ENCODE assay signal across 16 mouse cellular contexts in genomic region chr10:117389904-117390875, GRCm38 (mm10). TPM values are rescaled to one million over a fixed set of nuclear protein-coding genes. Genes with fewer than 3 reads are reported as not detected.
DNase-seq lines count a peak whose midpoint lies in the region; ATAC-seq and TF ChIP-seq lines count a peak whose summit lies in the region.
"Had no signal": no experiment of that assay in that cellular context is flagged by ENCODE, and none has a peak within 500 bp of the region (broad histone marks: within the 10 kb centered on the region; RNA-seq: fewer than 3 reads in every experiment).

No protein-coding gene starts in this region.

- intact Hi-C loops in heart, postnatal 25 days (cut with DNase I): no loop called here

- no peak overlapping the region for H3K4me2 ChIP-seq in midbrain, embryonic 12.5 days (replicated peaks)
- no peak overlapping the region for H3K4me2 ChIP-seq in midbrain, postnatal 0 days (ENCODE audit: low read depth, low read length, poor library complexity, severe bottlenecking)
- H3K4me2 ChIP-seq: heart, embryonic 12.5 days; lung, embryonic 15.5 days had no signal

- TF ChIP-seq CTCF in midbrain, postnatal 0 days (IDR thresholded peaks at IDR 0.05): no peak

- H3K36me3 ChIP-seq in midbrain, embryonic 12.5 days: no peaks in the 10 kb centered on the region
- H3K36me3 ChIP-seq in midbrain, postnatal 0 days (ENCODE audit: insufficient read depth, low read length): no peaks in the 10 kb centered on the region
- H3K36me3 ChIP-seq: heart, embryonic 12.5 days; limb, embryonic 10.5 days; lung, embryonic 15.5 days had no signal

- ATAC-seq in midbrain, embryonic 12.5 days (ENCODE audit: low FRiP score, low read depth): peak; percentile 64; the same call in 1 of the 2 replicates
- no peak for ATAC-seq in midbrain, postnatal 0 days (ENCODE audit: low FRiP score)
- ATAC-seq: forebrain, embryonic 14.5 days had no signal

- no peaks in the 10 kb centered on the region for H3K9me3 ChIP-seq in midbrain, embryonic 12.5 days
- H3K9me3 ChIP-seq in midbrain, postnatal 0 days (ENCODE audit: low read length): no peaks in the 10 kb centered on the region
- H3K9me3 ChIP-seq: heart, embryonic 12.5 days; limb, embryonic 10.5 days; lung, embryonic 15.5 days had no signal

- peaks cover 10% of the 10 kb centered on the region for H3K4me1 ChIP-seq in midbrain, embryonic 12.5 days
- no peaks in the 10 kb centered on the region for H3K4me1 ChIP-seq in midbrain, postnatal 0 days (ENCODE audit: insufficient read depth, low read length)
- H3K4me1 ChIP-seq: heart, embryonic 12.5 days had no signal

- H3K9ac ChIP-seq in midbrain, embryonic 12.5 days (replicated peaks): no peak overlapping the region
- no peak overlapping the region for H3K9ac ChIP-seq in midbrain, postnatal 0 days (replicated peaks; ENCODE audit: low read length, poor library complexity, severe bottlenecking)
- H3K9ac ChIP-seq: heart, embryonic 12.5 days; lung, embryonic 15.5 days had no signal

- H3K27me3 ChIP-seq in midbrain, embryonic 12.5 days: peaks cover 7% of the 10 kb centered on the region
- no peaks in the 10 kb centered on the region for H3K27me3 ChIP-seq in midbrain, postnatal 0 days (ENCODE audit: insufficient read depth, low read length)
- H3K27me3 ChIP-seq: lung, embryonic 15.5 days had no signal

- peak; percentile 76 for DNase-seq in heart, adult 11 months
- no peak for DNase-seq in heart, postnatal 25 days (ENCODE audit: low spot score)
- DNase-seq in midbrain, postnatal 0 days (ENCODE audit: low spot score): no peak
- peak; percentile 92 for DNase-seq in adipocyte (ENCODE audit: low spot score)
- peak; percentile 16 for DNase-seq in mesoderm, embryonic 11.5 days (ENCODE audit: low read depth, low spot score)
- no peak for DNase-seq in gastrocnemius, postnatal 10 days
- DNase-seq in urinary bladder, postnatal 10 days (ENCODE audit: low spot score): no peak
- DNase-seq: B cell, adult 2 months; cerebellum, postnatal 36 days; kidney, postnatal 25 days; spleen, adult 18-20 months had no signal

- WGBS in midbrain, embryonic 12.5 days: 60% methylated on average over 31 of the region's 31 CpGs
- WGBS in midbrain, postnatal 0 days: 58% methylated on average over 31 of the region's 31 CpGs

- no peak overlapping the region for H3K27ac ChIP-seq in midbrain, embryonic 12.5 days (replicated peaks)
- no peak overlapping the region for H3K27ac ChIP-seq in midbrain, postnatal 0 days (ENCODE audit: low read depth, low read length)
- H3K27ac ChIP-seq: limb, embryonic 10.5 days; lung, embryonic 15.5 days had no signal

- H3K4me3 ChIP-seq in midbrain, embryonic 12.5 days: no peak overlapping the region
- no peak overlapping the region for H3K4me3 ChIP-seq in midbrain, postnatal 0 days (ENCODE audit: low read depth, low read length)
- H3K4me3 ChIP-seq: heart, embryonic 12.5 days; limb, embryonic 10.5 days; lung, embryonic 15.5 days had no signal

RNA-seq across cellular contexts. Expression of gene Cpsf6, which starts 10.4 kb away (rescaled TPM):
- 10 to 100 TPM; 27.9 to 35.2 TPM for total RNA-seq in heart, postnatal 25 days (2021)
- polyA plus RNA-seq in midbrain, embryonic 12.5 days (2016; fragmentation: Nextera tagmentation; extraction: Ambion mirVana): 265 and 279 TPM in 2 replicates
- 120 and 151 TPM in 2 replicates for total RNA-seq in midbrain, postnatal 0 days (2014; rRNA removed)
- 78.9 and 85.1 TPM in 2 replicates for polyA plus RNA-seq in midbrain, postnatal 0 days (2015; fragmentation: Nextera tagmentation; extraction: Ambion mirVana)
- total RNA-seq in gastrocnemius, postnatal 10 days (2021): 10 to 100 TPM; 40.1 to 46.3 TPM

Comparison
In these comparisons a context has a peak if more than half of its experiments do, and no peak if none do; other contexts are left out.
1. DNase-seq: peak in heart, adult 11 months (single experiment), adipocyte (single experiment) and mesoderm, embryonic 11.5 days (single experiment); none in heart, postnatal 25 days (single experiment), midbrain, postnatal 0 days (single experiment), gastrocnemius, postnatal 10 days (single experiment) and urinary bladder, postnatal 10 days (single experiment).